Mouse (Mus musculus) retina, postnatal 1 day (tissue): Measurements from ENCODE around the gene Tex13b.
"Not testable (repeated sequence)": the region's sequence is repeated elsewhere in the genome, so short reads cannot be mapped to it uniquely, and the experiment has no call there.

Experiments
- DNase-seq: peaks from one replicate; pipeline ENCODE4 v3.0.0-alpha.2; 2012

Tex13b gene

DNA sequence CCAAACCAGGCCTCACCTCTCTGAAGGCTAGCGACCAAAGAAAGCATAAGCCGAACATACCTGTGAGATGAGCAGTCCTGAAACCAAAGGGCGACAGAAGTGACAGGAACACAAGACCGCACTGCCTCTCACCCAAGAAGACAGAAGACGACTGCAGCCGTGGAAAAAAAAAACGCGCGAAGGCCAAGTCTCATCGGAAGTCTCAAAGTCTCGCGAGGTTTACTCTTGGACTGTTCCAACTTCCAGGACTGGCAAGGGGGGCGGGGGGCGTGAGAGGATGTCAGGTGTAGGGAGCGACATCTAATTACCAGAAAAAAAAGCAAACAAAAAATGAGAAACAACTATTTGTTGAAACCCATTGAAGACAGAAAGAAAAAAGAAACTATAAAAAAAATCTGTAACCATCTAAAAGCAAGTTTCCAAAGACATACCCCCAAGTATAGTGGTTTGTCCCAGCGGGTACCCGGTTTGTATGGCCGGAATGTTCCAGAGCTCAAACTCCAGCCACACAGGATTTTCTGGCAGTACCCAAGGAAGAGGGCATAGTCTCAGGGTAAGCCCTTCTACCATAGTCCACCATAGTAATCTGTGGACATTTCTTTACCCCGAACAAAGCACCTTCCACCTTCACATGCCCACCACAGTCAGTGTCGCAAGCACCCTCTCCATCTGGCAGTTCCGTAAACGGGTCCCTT lies at the start of gene Tex13b:
TSS of gene Tex13b (minus strand) at position 122 of the 695 bp plus-strand sequence.
- no peak for DNase-seq

GRCm38 (mm10) chrX:140862760-140863159 lies 49.5 kb upstream of the Tex13b start:
- no peak for DNase-seq

- DNase-seq, result peak; percentile 35
Measured at GRCm38 (mm10) chrX:140857445-140857844, 44.2 kb upstream of the Tex13b start.

- not testable (repeated sequence) for DNase-seq
Measured at GRCm38 (mm10) chrX:140857040-140857439, 43.8 kb upstream of the Tex13b start.

DNA sequence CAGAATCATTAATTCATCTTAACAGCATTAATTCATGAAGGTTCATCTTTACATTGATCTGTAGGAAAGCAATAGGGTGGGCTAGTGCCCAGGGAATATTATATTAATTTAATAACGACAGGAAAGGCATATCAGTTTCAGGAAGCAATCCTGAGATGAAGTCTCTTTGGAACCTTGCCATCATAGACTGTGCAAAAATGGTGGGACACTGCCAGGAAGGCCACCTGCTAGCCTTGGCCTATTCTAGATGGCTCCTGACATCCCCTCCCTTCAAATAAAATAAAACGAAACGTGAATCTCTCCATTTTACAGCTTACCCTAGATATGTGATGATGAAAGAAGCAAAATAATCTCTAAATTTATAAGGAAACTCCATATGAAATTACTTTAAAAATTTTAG lies 41.3 kb upstream of the Tex13b start:
- DNase-seq, result no peak

DNA sequence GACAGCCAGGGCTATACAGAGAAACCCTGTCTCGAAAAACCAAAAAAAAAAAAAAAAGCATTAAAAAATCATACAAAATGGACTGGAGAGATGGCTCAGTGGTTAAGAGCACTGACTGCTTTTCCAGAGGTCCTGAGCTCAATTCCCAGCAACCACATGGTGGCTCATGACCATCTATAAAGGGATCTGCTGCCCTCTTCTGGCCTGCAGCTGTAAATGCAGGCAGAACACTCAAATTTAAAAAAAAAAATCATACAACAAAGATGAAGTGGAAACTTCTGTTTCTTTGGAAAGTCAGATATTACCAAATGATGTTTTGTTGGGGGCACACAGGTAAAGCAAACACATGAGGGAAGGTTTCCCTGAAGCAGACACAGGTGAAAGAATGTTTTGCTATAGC lies 32.2 kb upstream of the Tex13b start:
- DNase-seq, result not testable (repeated sequence)

DNA sequence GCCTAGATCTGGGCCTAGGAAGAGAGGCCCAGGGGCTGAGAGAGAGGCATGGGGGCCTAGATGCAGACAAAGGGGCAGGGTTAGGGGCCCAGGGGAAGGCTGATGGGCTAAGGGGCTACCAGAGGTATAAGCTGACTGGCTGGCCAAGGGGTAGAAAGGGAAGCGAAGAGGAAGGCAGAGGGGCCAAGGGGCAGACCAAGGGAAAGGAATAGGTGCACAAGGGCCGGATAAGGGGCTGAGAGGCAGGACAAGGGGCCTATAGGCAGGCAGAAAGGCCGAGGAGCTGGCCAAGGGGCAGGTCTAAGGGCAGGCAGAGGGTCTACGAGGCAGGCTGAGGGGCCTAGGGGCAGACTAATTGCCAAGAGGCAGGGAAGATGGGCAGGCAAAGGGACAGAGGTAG lies 26.7 kb upstream of the Tex13b start:
- DNase-seq, result no peak

GRCm38 (mm10) chrX:140838077-140838476 lies 24.8 kb upstream of the Tex13b start:
- DNase-seq, result no peak

- peak; percentile 3 for DNase-seq
Measured at GRCm38 (mm10) chrX:140831706-140832105, 18.5 kb upstream of the Tex13b start.

GRCm38 (mm10) chrX:140822295-140822694 lies 9.1 kb upstream of the Tex13b start:
- DNase-seq, result no peak

GRCm38 (mm10) chrX:140805340-140805739 lies 7.9 kb downstream of the Tex13b start:
- no peak for DNase-seq

DNA sequence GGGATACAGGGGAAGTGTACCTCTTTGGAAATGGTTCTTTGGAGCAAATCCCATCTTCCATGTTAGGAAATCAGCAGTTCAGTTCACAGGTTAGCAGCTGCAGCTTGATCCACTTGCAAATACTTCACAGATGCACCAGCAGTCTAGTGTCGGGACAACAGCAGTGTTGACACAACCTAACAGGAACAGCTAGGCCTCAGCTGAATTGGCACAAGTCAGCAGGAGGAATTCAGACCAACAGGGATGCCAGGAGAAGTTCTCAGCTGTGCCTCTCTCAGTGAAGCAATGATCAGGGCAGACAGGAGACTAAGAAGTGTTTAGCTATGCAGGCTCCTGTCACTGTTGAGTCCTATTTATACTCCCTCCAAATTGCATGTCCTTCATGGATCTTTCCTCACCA lies 43.4 kb downstream of the Tex13b start:
- no peak for DNase-seq
